In genomic region chr5:35056604-35057432, GRCm38 (mm10) we compare ENCODE assay signal across 8 mouse cellular contexts. TPM values are rescaled to one million over a fixed set of nuclear protein-coding genes. Genes with fewer than 3 reads are reported as not detected.
DNase-seq lines count a peak whose midpoint lies in the region; ATAC-seq and TF ChIP-seq lines count a peak whose summit lies in the region.

Gene Dok7, plus strand, starts transcription at chr5:35056766.

- peak within 1 kb of the TSS in 1 of 3 experiments; percentile 22 for H3K4me3 ChIP-seq in CH12.LX (replicated peaks in 1 of 3; ENCODE audit: low read depth in 2 of 3, low read length in 2 of 3, poor library complexity in 1 of 3)
- H3K4me3 ChIP-seq in forebrain, embryonic 16.5 days (replicated peaks; ENCODE audit: low read length) = peak within 1 kb of the TSS; percentile 60
- peak within 1 kb of the TSS; percentile 63 for H3K4me3 ChIP-seq in layer of hippocampus, adult 2 months
- peak within 1 kb of the TSS; percentile 49 for H3K4me3 ChIP-seq in lung, adult 2 months (replicated peaks; ENCODE audit: extremely low read depth, low read depth, low read length)

- H3K9me3 ChIP-seq in CH12.LX (replicated peaks; ENCODE audit: low read length) = no peaks in the 10 kb centered on the region
- no peaks in the 10 kb centered on the region for H3K9me3 ChIP-seq in forebrain, embryonic 16.5 days (ENCODE audit: control insufficient read depth, low read length)

- DNase-seq in CH12.LX (ENCODE audit: extremely low read depth) = no peak
- peak; percentile 70 for DNase-seq in brain, embryonic 14.5 days (ENCODE audit: low read depth)
- DNase-seq in heart, postnatal 14 days = peak; percentile 65 to 74
- DNase-seq in layer of hippocampus, adult 2 months (ENCODE audit: low spot score in 2 of 2) = peak; percentile 40 to 43
- peak; percentile 32 for DNase-seq in lung, adult 2 months
- DNase-seq in retina, embryonic 14.5 days (ENCODE audit: low spot score) = peak; percentile 58
- no peak for DNase-seq in spleen, postnatal 4 days (ENCODE audit: low spot score in 2 of 2)

- ATAC-seq in forebrain, embryonic 16.5 days = peak; percentile 72

- TF ChIP-seq EP300 in CH12.LX (IDR thresholded peaks at IDR 0.05; ENCODE audit: low read length) = no peak

- no peaks in the 10 kb centered on the region for H3K79me2 ChIP-seq in CH12.LX (replicated peaks; ENCODE audit: control insufficient read depth, extremely low read depth, insufficient read depth, poor library complexity, severe bottlenecking)

- no peaks in the 10 kb centered on the region for H3K36me3 ChIP-seq in CH12.LX (replicated peaks in 1 of 2; ENCODE audit: control insufficient read depth in 1 of 2, insufficient read depth in 1 of 2, low read length in 1 of 2)
- no peaks in the 10 kb centered on the region for H3K36me3 ChIP-seq in forebrain, embryonic 16.5 days (ENCODE audit: control insufficient read depth, insufficient read depth)

- peaks cover 0 to 6% of the 10 kb centered on the region in 2 experiments; a peak in 1 of 4 replicates for H3K4me1 ChIP-seq in CH12.LX (ENCODE audit: control insufficient read depth in 1 of 2, insufficient read depth in 2 of 2)
- H3K4me1 ChIP-seq in forebrain, embryonic 16.5 days (replicated peaks; ENCODE audit: control insufficient read depth, insufficient read depth, low read length) = peaks cover 18% of the 10 kb centered on the region
- H3K4me1 ChIP-seq in lung, adult 2 months (ENCODE audit: control insufficient read depth, insufficient read depth, low read length) = 0 out of 2 replicates have a peak, but pooled peaks cover 2% of the 10 kb centered on the region

- in situ Hi-C loops in CH12.LX (cut with MboI; ENCODE audit: low pct_ligation_motif_present, low pct_unique_long_range_greater_than_20kb, low sequenced_read_pairs) = no loop called here

- no peak for TF ChIP-seq RAD21 in CH12.LX (IDR thresholded peaks at IDR 0.05; ENCODE audit: low read depth, low read length)

- H3K27ac ChIP-seq in CH12.LX (ENCODE audit: insufficient read depth, low read depth) = no peak within 1 kb of the TSS
- H3K27ac ChIP-seq in forebrain, embryonic 16.5 days (ENCODE audit: low read length) = no peak within 1 kb of the TSS
- H3K27ac ChIP-seq in layer of hippocampus, adult 2 months = peak within 1 kb of the TSS; percentile 91

- WGBS in forebrain, embryonic 16.5 days = under 1% methylated on average over 52 of the region's 74 CpGs
- under 1% methylated on average over 72 of the region's 74 CpGs for WGBS in lung, adult 2 months

- no peak within 1 kb of the TSS; the same call in 1 of the 2 replicates for H3K9ac ChIP-seq in CH12.LX (ENCODE audit: insufficient read depth, low read depth)
- peak within 1 kb of the TSS; percentile 74 for H3K9ac ChIP-seq in forebrain, embryonic 16.5 days (replicated peaks; ENCODE audit: low read depth, low read length)

- TF ChIP-seq POLR2A in CH12.LX (IDR thresholded peaks at IDR 0.05; ENCODE audit: low read depth, low read length) = no peak
- TF ChIP-seq POLR2A in brain, embryonic 14.5 days (IDR thresholded peaks at IDR 0.05; ENCODE audit: borderline replicate concordance, extremely low read depth, insufficient read depth, insufficient read length, poor library complexity, severe bottlenecking) = no peak
- no peak for TF ChIP-seq POLR2A in lung, adult 2 months (IDR thresholded peaks at IDR 0.05; ENCODE audit: borderline replicate concordance, extremely low read depth, low read depth, low read length)

- intact Hi-C loops in heart, postnatal 14 days (cut with DNase I) = no loop called here

- H3K27me3 ChIP-seq in CH12.LX (replicated peaks) = peaks cover 99% of the 10 kb centered on the region
- no peaks in the 10 kb centered on the region for H3K27me3 ChIP-seq in forebrain, embryonic 16.5 days (replicated peaks; ENCODE audit: control insufficient read depth, insufficient read depth, low read length)

- dilution Hi-C loops in CH12.LX (cut with MboI; ENCODE audit: extremely low pct_ligation_motif_present, extremely low pct_unique_long_range_greater_than_20kb, low sequenced_read_pairs) = no loop called here

- H3K4me2 ChIP-seq in CH12.LX (ENCODE audit: insufficient read depth, low read depth, poor library complexity, severe bottlenecking) = peak within 1 kb of the TSS; percentile 62
- peak within 1 kb of the TSS; percentile 91 for H3K4me2 ChIP-seq in forebrain, embryonic 16.5 days (ENCODE audit: low read length)

- TF ChIP-seq CTCF in CH12.LX (conservative IDR thresholded peaks at IDR 0.05 in 1 of 2, IDR thresholded peaks at IDR 0.05 in 1 of 2; ENCODE audit: low read depth in 2 of 2, low read length in 2 of 2) = peak in 1 of 2 experiments; percentile 23; a peak in 1 of 4 replicates
- TF ChIP-seq CTCF in brain, embryonic 14.5 days (IDR thresholded peaks at IDR 0.05; ENCODE audit: borderline replicate concordance, extremely low read depth, insufficient read depth, insufficient read length) = no peak
- peak; percentile 65 for TF ChIP-seq CTCF in layer of hippocampus, adult 2 months (conservative IDR thresholded peaks at IDR 0.05)
- no peak for TF ChIP-seq CTCF in lung, adult 2 months (IDR thresholded peaks at IDR 0.05; ENCODE audit: insufficient read depth, low read length)

TF ChIP-seq in CH12.LX, 34 proteins besides CTCF, POLR2A, EP300 and RAD21:
- TF ChIP-seq MAX (IDR thresholded peaks at IDR 0.05; ENCODE audit: low read length) (no peak), ZC3H11A (IDR thresholded peaks at IDR 0.05; ENCODE audit: low read depth, low read length) (no peak), E2F4 (IDR thresholded peaks at IDR 0.05; ENCODE audit: insufficient replicate concordance, low read depth, low read length) (no peak), SMC3 (IDR thresholded peaks at IDR 0.05; ENCODE audit: low read depth, low read length) (no peak), CHD2 (IDR thresholded peaks at IDR 0.05; ENCODE audit: low read length) (no peak)

RNA-seq across cellular contexts. Expression of gene Dok7, which starts in this region (rescaled TPM):
- 0.04 TPM in 1 of 2 replicates, not detected in the other for total RNA-seq in CH12.LX (2012; rRNA removed)
- not detected in 2 replicates for total RNA-seq in CH12.LX (2014; rRNA removed)
- not detected in 2 replicates for polyA plus RNA-seq in CH12.LX (2012; ENCODE audit: insufficient read length, low read depth)
- 9.2 and 10.2 TPM in 2 replicates for polyA plus RNA-seq in brain, embryonic 14.5 days (2012; rRNA removed)
- 7.0 and 7.8 TPM in 2 replicates for polyA plus RNA-seq in forebrain, embryonic 16.5 days (2015; fragmentation: Nextera tagmentation; extraction: Ambion mirVana)
- 10 to 100 TPM; 36.3 to 38.1 TPM for total RNA-seq in heart, postnatal 14 days (2021)
- 10 to 100 TPM; 19.5 to 20.0 TPM for total RNA-seq in layer of hippocampus, adult 2 months (2021)
- 1.9 and 2.3 TPM in 2 replicates for polyA plus RNA-seq in lung, adult 2 months (2012; rRNA removed)

Comparison
In these comparisons a context has a peak if more than half of its experiments do, and no peak if none do; other contexts are left out.
1. RNA of gene Dok7 (total RNA-seq): 36.3 to 38.1 TPM in heart, postnatal 14 days and 19.5 to 20.0 TPM in layer of hippocampus, adult 2 months; 0.04 TPM in CH12.LX; every median in the first group is over 10 times any median in the second.
2. DNase-seq: peak in brain, embryonic 14.5 days (single experiment), heart, postnatal 14 days (2 of 2), layer of hippocampus, adult 2 months (2 of 2), lung, adult 2 months (single experiment) and retina, embryonic 14.5 days (single experiment); none in CH12.LX (single experiment) and spleen, postnatal 4 days (0 of 2).